Mouse (Mus musculus) stomach, embryonic 14.5 days (tissue): ENCODE measurements around the gene Stk32b. TPM values are rescaled to one million over a fixed set of nuclear protein-coding genes. Genes with fewer than 3 reads are reported as not detected.

Experiments used
- ATAC-seq: fragments of 200-750 bp; cut with Nextera tagmentation; 2 replicates; pipeline ENCODE4 v1.8.0; 2017; ENCODE audit warnings: low read depth, moderate TSS enrichment; ENCODE audit not compliant: insufficient number of reproducible peaks, insufficient read depth, low FRiP score
- H3K27ac ChIP-seq: fragments of 300-500 bp; sonication (generic); 2 replicates; pipeline ENCODE4 v1.5.1; 2014; ENCODE audit warnings: mild to moderate bottlenecking, low read length, moderate library complexity, mixed read lengths
- H3K27me3 ChIP-seq: fragments of 300-500 bp; sonication (generic); 2 replicates; pipeline ENCODE4 v1.6.1; 2014; ENCODE audit warnings: low read length, control low read depth, mixed read lengths; ENCODE audit not compliant: control insufficient read depth, insufficient read depth
- H3K36me3 ChIP-seq: fragments of 300-500 bp; sonication (generic); 2 replicates; pipeline ENCODE4 v1.6.1; 2014; ENCODE audit warnings: mild to moderate bottlenecking, control low read depth, low read length, moderate library complexity, mixed read lengths; ENCODE audit not compliant: control insufficient read depth, insufficient read depth
- H3K4me1 ChIP-seq: fragments of 300-500 bp; sonication (generic); 2 replicates; pipeline ENCODE4 v1.6.1; 2014; ENCODE audit warnings: low read length, control low read depth, mixed read lengths; ENCODE audit not compliant: control insufficient read depth, insufficient read depth
- H3K4me2 ChIP-seq: fragments of 300-500 bp; sonication (generic); replicated peaks from 2 replicates; pipeline ENCODE4 v1.6.1; 2014; ENCODE audit warnings: low read depth, low read length, control low read depth
- H3K4me3 ChIP-seq: fragments of 300-500 bp; sonication (generic); 2 replicates; pipeline ENCODE4 v1.5.1; 2014; ENCODE audit warnings: low read depth, low read length, control low read depth
- H3K9ac ChIP-seq: fragments of 300-500 bp; sonication (generic); replicated peaks from 2 replicates; pipeline ENCODE4 v1.6.1; 2014; ENCODE audit warnings: low read depth, mild to moderate bottlenecking, control low read depth, low read length, moderate library complexity, mixed read lengths
- H3K9me3 ChIP-seq: fragments of 300-500 bp; sonication (generic); 2 replicates; pipeline ENCODE4 v1.6.1; 2016; ENCODE audit warnings: low read depth, low read length, control low read depth; ENCODE audit not compliant: control insufficient read depth
- WGBS: fragments of 180-500 bp; shearing (Covaris S2); extraction: QIAGEN DNeasy Blood & Tissue Kit; methylation state at CpG from one replicate; pipeline ENCODE4 v1.1.7; 2014; 5-methylcytosine and 5-hydroxymethylcytosine counted together
- polyA plus RNA-seq: library from polyadenylated mRNA; unstranded; fragments of >200 nt; fragmentation: Nextera tagmentation; extraction: Ambion mirVana; gene quantifications from 2 replicates; pipeline ENCODE4 v1.2.1, GENCODE M21; 2014

Stk32b gene
- polyA plus RNA-seq, 1 experiment from 2014 or later: 1.3 TPM

DNA sequence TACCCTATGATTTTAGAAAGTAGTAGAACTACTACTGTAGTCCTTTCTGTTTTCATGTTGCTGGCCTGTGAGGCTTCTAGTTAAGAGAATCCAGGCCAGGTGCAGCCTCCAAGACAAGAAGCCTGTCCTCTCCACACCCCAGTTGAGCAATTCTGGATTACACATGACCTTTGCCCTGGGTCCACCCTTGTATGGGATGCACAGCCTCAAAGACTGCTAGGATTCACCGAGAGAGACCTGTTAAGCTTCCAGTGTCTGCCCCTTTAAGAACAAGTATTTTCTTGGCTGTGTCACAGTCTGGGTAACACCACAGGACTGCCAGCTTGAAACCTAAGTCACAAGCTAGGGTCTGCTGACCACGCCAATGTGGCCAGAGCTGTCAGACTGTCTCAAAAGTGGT is 258.7 kb downstream of the Stk32b start:
- no peak for ATAC-seq
- Histone ChIP-seq H3K36me3 (no peaks in the 10 kb centered on the region), H3K4me1 (no peaks in the 10 kb centered on the region), H3K9ac (no peak overlapping the region), H3K27ac (no peak overlapping the region), H3K4me3 (no peak overlapping the region), H3K4me2 (no peak overlapping the region), H3K9me3 (no peaks in the 10 kb centered on the region), H3K27me3 (no peaks in the 10 kb centered on the region)
- 62% methylated on average over 2 of the region's 2 CpGs for WGBS

- Histone ChIP-seq H3K9ac (no peak overlapping the region), H3K36me3 (no peaks in the 10 kb centered on the region), H3K9me3 (no peaks in the 10 kb centered on the region), H3K27ac (no peak overlapping the region), H3K4me3 (no peak overlapping the region), H3K4me2 (no peak overlapping the region), H3K4me1 (no peaks in the 10 kb centered on the region), H3K27me3 (no peaks in the 10 kb centered on the region)
- WGBS: 75% methylated on average over 2 of the region's 2 CpGs
- no peak for ATAC-seq
Observed at GRCm38 (mm10) chr5:37457831-37458230, 259.1 kb downstream of the Stk32b start.

GRCm38 (mm10) chr5:37457191-37457590 is 259.8 kb downstream of the Stk32b start:
- H3K4me2 ChIP-seq: no peak overlapping the region
- H3K27me3 ChIP-seq: no peaks in the 10 kb centered on the region
- H3K4me3 ChIP-seq: no peak overlapping the region
- no peaks in the 10 kb centered on the region for H3K36me3 ChIP-seq
- no peaks in the 10 kb centered on the region for H3K9me3 ChIP-seq
- H3K27ac ChIP-seq: no peak overlapping the region
- H3K9ac ChIP-seq: no peak overlapping the region
- WGBS: 78% methylated on average over 5 of the region's 5 CpGs
- H3K4me1 ChIP-seq: no peaks in the 10 kb centered on the region
- ATAC-seq: no peak; the same call in 1 of the 2 replicates

DNA sequence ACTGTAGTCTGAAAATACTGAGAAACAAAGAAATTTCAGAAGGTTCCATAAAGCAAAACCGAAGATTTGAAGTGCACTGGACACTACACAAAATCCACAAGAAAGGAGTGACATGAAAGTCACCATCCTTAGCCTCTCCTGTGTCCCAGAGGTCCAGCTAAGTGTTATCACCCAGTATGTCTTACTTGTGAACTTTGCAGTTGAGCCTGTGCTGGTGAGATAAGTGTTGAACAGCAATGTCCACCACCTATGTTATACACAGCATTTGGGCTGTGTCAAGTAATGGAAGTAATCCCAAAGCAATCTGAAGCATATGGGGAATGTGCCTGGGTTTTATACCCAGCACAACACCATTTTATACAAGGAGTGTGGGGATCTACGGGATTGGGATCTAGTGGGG is 260.4 kb downstream of the Stk32b start:
- 66% methylated on average over 2 of the region's 2 CpGs for WGBS
- Histone ChIP-seq H3K27ac (no peak overlapping the region), H3K36me3 (no peaks in the 10 kb centered on the region), H3K4me1 (no peaks in the 10 kb centered on the region), H3K4me3 (no peak overlapping the region), H3K27me3 (no peaks in the 10 kb centered on the region), H3K9ac (no peak overlapping the region), H3K4me2 (no peak overlapping the region), H3K9me3 (no peaks in the 10 kb centered on the region)
- ATAC-seq: no peak

DNA sequence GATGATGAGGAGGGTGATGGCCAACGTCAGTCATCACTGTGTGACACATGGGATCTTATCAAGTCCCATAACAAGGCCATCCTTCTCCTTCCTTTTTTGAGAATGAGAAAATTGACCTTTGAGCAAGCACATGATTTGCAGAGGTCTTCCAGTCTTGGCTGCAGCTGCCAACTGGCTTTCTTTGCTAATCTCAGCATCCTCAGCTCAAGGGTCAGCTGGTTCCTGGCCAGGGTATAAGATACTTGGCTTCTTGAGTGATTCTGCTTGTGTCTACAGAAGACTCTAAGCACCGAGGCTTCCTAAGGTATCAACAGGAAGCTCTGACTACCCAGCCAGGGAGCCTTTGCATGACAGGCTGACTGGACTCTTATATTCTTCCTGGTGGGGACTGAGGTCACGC is 269.4 kb downstream of the Stk32b start:
- H3K27ac ChIP-seq: no peak overlapping the region
- H3K36me3 ChIP-seq: no peaks in the 10 kb centered on the region
- H3K9ac ChIP-seq: no peak overlapping the region
- no peak overlapping the region for H3K4me2 ChIP-seq
- no peaks in the 10 kb centered on the region; the same call in 1 of the 2 replicates for H3K9me3 ChIP-seq
- ATAC-seq: no peak
- H3K4me3 ChIP-seq: no peak overlapping the region
- H3K27me3 ChIP-seq: no peaks in the 10 kb centered on the region
- no peaks in the 10 kb centered on the region for H3K4me1 ChIP-seq
- WGBS: 73% methylated on average over 3 of the region's 3 CpGs

GRCm38 (mm10) chr5:37442767-37443166 is 274.2 kb downstream of the Stk32b start:
- no peak overlapping the region for H3K4me2 ChIP-seq
- WGBS: 79% methylated on average over 2 of the region's 2 CpGs

GRCm38 (mm10) chr5:37435417-37435816 is 281.6 kb downstream of the Stk32b start:
- no peak overlapping the region for H3K4me3 ChIP-seq
- H3K4me1 ChIP-seq: no peaks in the 10 kb centered on the region
- no peak overlapping the region for H3K27ac ChIP-seq
- no peaks in the 10 kb centered on the region for H3K9me3 ChIP-seq
- no peaks in the 10 kb centered on the region for H3K36me3 ChIP-seq
- H3K4me2 ChIP-seq: no peak overlapping the region
- no peak for ATAC-seq
- 65% methylated on average over 3 of the region's 3 CpGs for WGBS
- no peaks in the 10 kb centered on the region for H3K27me3 ChIP-seq
- H3K9ac ChIP-seq: no peak overlapping the region

More at GRCm38 (mm10) chr5:37442767-37443166, 274.2 kb downstream of the Stk32b start:
- Histone ChIP-seq H3K9me3 (no peaks in the 10 kb centered on the region; the same call in 1 of the 2 replicates), H3K4me3 (no peak overlapping the region), H3K27me3 (no peaks in the 10 kb centered on the region), H3K36me3 (no peaks in the 10 kb centered on the region), H3K4me1 (no peaks in the 10 kb centered on the region), H3K9ac (no peak overlapping the region), H3K27ac (no peak overlapping the region)
- no peak for ATAC-seq

DNA sequence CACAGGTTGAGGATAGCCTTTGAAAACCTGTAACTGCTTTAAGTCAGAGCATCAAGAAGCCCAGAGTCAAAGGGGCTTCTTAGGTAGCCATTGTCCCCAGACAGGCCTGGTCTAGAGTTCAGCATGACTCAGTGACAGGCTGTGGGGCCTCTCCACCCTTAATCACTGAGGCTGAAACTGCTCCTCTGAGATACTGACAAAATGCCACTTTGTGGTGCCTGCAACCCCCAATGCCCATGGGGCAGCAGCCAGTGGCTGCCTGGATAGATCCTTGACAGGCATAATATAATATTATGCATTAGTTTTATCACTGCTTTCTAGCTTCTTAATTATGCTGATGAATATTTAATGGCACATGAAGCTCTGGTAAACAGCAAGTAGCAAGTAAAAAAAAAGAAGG is 289.8 kb downstream of the Stk32b start:
- Histone ChIP-seq H3K9ac (no peak overlapping the region), H3K4me1 (no peaks in the 10 kb centered on the region), H3K9me3 (no peaks in the 10 kb centered on the region), H3K27me3 (no peaks in the 10 kb centered on the region), H3K27ac (no peak overlapping the region), H3K4me3 (no peak overlapping the region), H3K4me2 (no peak overlapping the region), H3K36me3 (peaks cover 14% of the 10 kb centered on the region; the same call in 1 of the 2 replicates)
- ATAC-seq: no peak

GRCm38 (mm10) chr5:37419028-37419427 is 297.9 kb downstream of the Stk32b start:
- Histone ChIP-seq H3K4me3 (no peak overlapping the region), H3K27ac (no peak overlapping the region), H3K27me3 (no peaks in the 10 kb centered on the region), H3K4me2 (no peak overlapping the region), H3K4me1 (no peaks in the 10 kb centered on the region), H3K9ac (no peak overlapping the region), H3K9me3 (no peaks in the 10 kb centered on the region), H3K36me3 (peaks cover 17% of the 10 kb centered on the region)
- 92% methylated on average over 6 of the region's 6 CpGs for WGBS
- no peak for ATAC-seq
